Mouse (Mus musculus): ENCODE results near the gene Ttc19. TPM values are rescaled to one million over a fixed set of nuclear protein-coding genes. Genes with fewer than 3 reads are reported as not detected.

Gene Ttc19
- polyA plus RNA-seq, 1 experiment from 2014 or later = 10.1 TPM

DNA sequence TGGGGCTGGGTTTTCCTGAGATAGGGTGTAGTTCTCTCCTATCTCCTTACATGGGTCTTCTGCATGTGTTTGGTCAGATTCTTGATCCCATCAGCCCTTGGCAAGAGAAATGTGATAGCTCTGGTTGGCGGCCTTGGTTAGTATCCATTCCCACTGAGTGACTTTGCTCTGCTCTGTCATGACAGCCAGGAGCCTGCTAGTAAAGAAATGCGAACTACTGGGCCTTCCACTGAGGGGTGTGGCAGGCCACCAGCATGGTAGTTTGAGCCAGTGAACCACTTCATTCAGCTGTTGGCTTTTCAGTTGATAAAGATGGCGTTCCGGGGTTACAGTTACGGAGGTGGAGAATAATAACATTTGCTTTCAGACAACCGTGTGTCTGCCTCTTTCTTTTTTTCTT, 17.6 kb downstream of the Ttc19 start:
- no peaks in the 10 kb centered on the region for H3K4me1 ChIP-seq (ENCODE audit: insufficient read depth, low read depth, low read length)
- DNase-seq (ENCODE audit: low spot score) (no peak), ATAC-seq (no peak)
- no peak overlapping the region for H3K4me3 ChIP-seq (ENCODE audit: low read depth, low read length)
- H3K27ac ChIP-seq (ENCODE audit: low read length) = no peak overlapping the region
- TF ChIP-seq CTCF (IDR thresholded peaks at IDR 0.05) (no peak), EP300 (IDR thresholded peaks at IDR 0.05) (no peak)
- H3K9me3 ChIP-seq (ENCODE audit: low read length) = no peaks in the 10 kb centered on the region
- no peak overlapping the region for H3K4me2 ChIP-seq (replicated peaks; ENCODE audit: low read depth, low read length)
- H3K36me3 ChIP-seq (ENCODE audit: insufficient read depth, low read length) = peaks cover 5% of the 10 kb centered on the region; the same call in 1 of the 2 replicates
- H3K27me3 ChIP-seq (replicated peaks; ENCODE audit: insufficient read depth, low read length) = no peaks in the 10 kb centered on the region
- WGBS = 85% methylated on average over 6 of the region's 6 CpGs
- no peak overlapping the region for H3K9ac ChIP-seq (replicated peaks; ENCODE audit: low read depth)

DNA sequence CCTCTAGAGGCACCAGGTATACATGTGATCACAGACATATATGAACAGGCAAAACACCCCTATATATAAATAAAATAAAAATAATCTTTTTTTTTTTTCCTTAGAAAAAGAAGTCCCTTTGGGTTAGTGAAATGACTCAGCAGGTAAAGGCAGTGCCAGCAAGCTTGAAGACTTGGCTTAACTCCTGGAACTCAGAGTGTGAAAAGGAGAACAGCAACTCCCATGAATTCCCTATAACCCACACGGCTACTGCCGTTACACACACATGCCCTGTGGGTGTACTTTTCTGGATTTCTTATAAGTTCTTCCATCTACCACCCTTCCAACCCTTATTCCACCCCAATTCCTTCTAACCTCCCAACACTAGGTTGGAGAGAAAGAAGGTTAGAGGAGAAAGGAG, 24.6 kb downstream of the Ttc19 start:
- Histone ChIP-seq H3K4me1 (ENCODE audit: insufficient read depth, low read depth, low read length) (no peaks in the 10 kb centered on the region), H3K4me3 (ENCODE audit: low read depth, low read length) (no peak overlapping the region), H3K27ac (ENCODE audit: low read length) (no peak overlapping the region), H3K4me2 (replicated peaks; ENCODE audit: low read depth, low read length) (no peak overlapping the region), H3K9ac (replicated peaks; ENCODE audit: low read depth) (no peak overlapping the region), H3K9me3 (ENCODE audit: low read length) (no peaks in the 10 kb centered on the region), H3K36me3 (ENCODE audit: insufficient read depth, low read length) (no peaks in the 10 kb centered on the region), H3K27me3 (replicated peaks; ENCODE audit: insufficient read depth, low read length) (no peaks in the 10 kb centered on the region)
- TF ChIP-seq EP300 (IDR thresholded peaks at IDR 0.05) = no peak
- TF ChIP-seq CTCF (IDR thresholded peaks at IDR 0.05) = no peak
- WGBS = 82% methylated on average over 2 of the region's 2 CpGs
- ATAC-seq = no peak
- DNase-seq (ENCODE audit: low spot score) = no peak

DNA sequence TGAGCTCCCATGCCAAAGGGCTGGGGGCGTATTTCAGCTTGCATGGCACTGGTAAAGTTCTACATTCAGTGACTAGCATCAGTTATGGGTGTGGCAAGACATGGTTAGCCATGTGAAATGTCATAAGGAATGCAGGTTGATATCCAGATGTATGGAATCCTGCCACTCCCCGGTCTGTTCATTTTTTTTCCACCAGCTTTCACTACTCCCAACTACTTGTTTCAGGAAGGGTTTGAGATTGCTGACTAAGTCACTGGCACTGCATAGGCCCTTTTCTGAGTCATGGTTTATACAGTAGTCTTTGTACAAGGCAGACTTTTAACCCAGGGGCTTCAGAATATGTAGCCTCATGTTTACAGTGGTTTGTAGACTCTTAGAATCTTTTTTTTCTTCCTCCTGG, 28.0 kb downstream of the Ttc19 start:
- Histone ChIP-seq H3K4me1 (ENCODE audit: insufficient read depth, low read depth, low read length) (no peaks in the 10 kb centered on the region), H3K9me3 (ENCODE audit: low read length) (no peaks in the 10 kb centered on the region), H3K36me3 (ENCODE audit: insufficient read depth, low read length) (0 out of 2 replicates have a peak, but pooled peaks cover 7% of the 10 kb centered on the region), H3K4me2 (replicated peaks; ENCODE audit: low read depth, low read length) (no peak overlapping the region), H3K27ac (ENCODE audit: low read length) (no peak overlapping the region), H3K4me3 (ENCODE audit: low read depth, low read length) (no peak overlapping the region), H3K9ac (replicated peaks; ENCODE audit: low read depth) (no peak overlapping the region), H3K27me3 (replicated peaks; ENCODE audit: insufficient read depth, low read length) (no peaks in the 10 kb centered on the region)
- 93% methylated on average over 2 of the region's 2 CpGs for WGBS
- DNase-seq (ENCODE audit: low spot score) (peak; percentile 7), ATAC-seq (no peak)
- TF ChIP-seq EP300 (IDR thresholded peaks at IDR 0.05) (no peak), CTCF (IDR thresholded peaks at IDR 0.05) (no peak)

DNA sequence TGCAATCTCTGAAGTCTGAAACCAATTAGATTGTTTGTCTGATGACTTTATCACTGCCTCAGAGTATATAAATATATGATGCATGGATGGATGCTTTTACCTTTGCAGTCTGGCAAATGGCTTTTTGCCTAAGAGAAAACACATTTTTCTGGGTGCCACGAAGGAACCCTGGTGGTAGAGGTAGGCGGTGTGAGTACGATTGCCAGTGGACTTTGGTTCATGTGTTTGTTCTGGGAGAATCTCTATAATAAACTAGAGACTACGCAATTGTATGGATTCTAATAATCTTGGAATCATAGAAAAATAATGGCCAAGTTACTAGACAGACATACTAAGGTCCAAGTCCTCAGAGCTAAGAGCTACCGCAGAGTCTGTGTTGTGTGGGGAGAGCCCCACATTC, 33.7 kb downstream of the Ttc19 start:
- Histone ChIP-seq H3K36me3 (ENCODE audit: insufficient read depth, low read length) (peaks cover 25% of the 10 kb centered on the region), H3K4me1 (ENCODE audit: insufficient read depth, low read depth, low read length) (no peaks in the 10 kb centered on the region), H3K9ac (replicated peaks; ENCODE audit: low read depth) (no peak overlapping the region), H3K27me3 (replicated peaks; ENCODE audit: insufficient read depth, low read length) (no peaks in the 10 kb centered on the region), H3K4me3 (ENCODE audit: low read depth, low read length) (no peak overlapping the region), H3K27ac (ENCODE audit: low read length) (no peak overlapping the region), H3K9me3 (ENCODE audit: low read length) (no peaks in the 10 kb centered on the region), H3K4me2 (replicated peaks; ENCODE audit: low read depth, low read length) (no peak overlapping the region)
- DNase-seq (ENCODE audit: low spot score) = no peak
- ATAC-seq = no peak
- TF ChIP-seq CTCF (IDR thresholded peaks at IDR 0.05) = no peak
- no peak for TF ChIP-seq EP300 (IDR thresholded peaks at IDR 0.05)
- WGBS = 94% methylated on average over 5 of the region's 5 CpGs

DNA sequence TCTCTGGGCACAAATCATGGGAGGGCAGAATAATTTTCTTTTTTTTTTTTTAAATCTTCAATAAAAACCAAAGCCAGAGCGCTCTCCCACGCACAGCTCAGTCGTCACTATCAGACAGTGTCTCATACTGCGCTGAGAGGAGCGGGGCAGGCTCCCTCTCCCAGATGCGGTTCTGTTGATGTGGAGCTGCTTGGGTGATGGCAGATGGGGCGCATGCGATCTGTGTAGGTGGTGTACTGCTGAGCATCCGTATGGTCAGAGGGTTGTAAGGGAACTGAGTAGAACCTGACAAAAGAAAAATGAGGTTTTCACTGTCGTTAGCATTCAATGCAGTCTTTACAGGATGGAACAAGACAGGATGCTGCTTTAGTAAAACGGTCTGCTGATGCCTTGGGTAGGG, 36.5 kb downstream of the Ttc19 start:
- Histone ChIP-seq H3K4me3 (ENCODE audit: low read depth, low read length) (no peak overlapping the region), H3K4me1 (ENCODE audit: insufficient read depth, low read depth, low read length) (no peaks in the 10 kb centered on the region), H3K27me3 (replicated peaks; ENCODE audit: insufficient read depth, low read length) (no peaks in the 10 kb centered on the region), H3K9ac (replicated peaks; ENCODE audit: low read depth) (no peak overlapping the region), H3K27ac (ENCODE audit: low read length) (no peak overlapping the region), H3K4me2 (replicated peaks; ENCODE audit: low read depth, low read length) (no peak overlapping the region), H3K36me3 (ENCODE audit: insufficient read depth, low read length) (peaks cover 27% of the 10 kb centered on the region), H3K9me3 (ENCODE audit: low read length) (no peaks in the 10 kb centered on the region)
- TF ChIP-seq EP300 (IDR thresholded peaks at IDR 0.05) (no peak), CTCF (IDR thresholded peaks at IDR 0.05) (no peak)
- no peak for ATAC-seq
- WGBS = 78% methylated on average over 11 of the region's 11 CpGs
- DNase-seq (ENCODE audit: low spot score) = no peak

DNA sequence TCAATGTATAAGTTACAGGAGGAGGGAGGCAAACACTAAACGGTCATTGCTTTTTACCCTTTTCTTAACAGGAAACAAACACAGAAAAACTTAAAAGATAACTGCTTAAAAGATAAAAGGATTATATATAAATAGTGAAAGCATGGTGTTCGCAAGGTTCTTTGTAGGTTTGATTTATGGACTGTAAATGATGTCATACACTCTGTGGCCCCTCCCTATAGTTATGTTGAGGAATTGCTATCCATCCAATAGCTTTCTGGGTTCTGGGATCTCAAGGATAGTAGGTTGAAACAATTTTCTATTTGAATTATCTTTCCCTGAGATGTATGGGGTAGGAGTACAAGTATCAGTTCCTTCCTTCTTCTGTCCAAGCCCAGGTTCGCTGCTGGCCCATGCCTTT, 38.8 kb downstream of the Ttc19 start:
- H3K27ac ChIP-seq (ENCODE audit: low read length) = no peak overlapping the region
- peaks cover 39% of the 10 kb centered on the region for H3K36me3 ChIP-seq (ENCODE audit: insufficient read depth, low read length)
- DNase-seq (ENCODE audit: low spot score) (no peak), ATAC-seq (no peak)
- WGBS = 64% methylated on average over 3 of the region's 3 CpGs
- no peak overlapping the region for H3K4me2 ChIP-seq (replicated peaks; ENCODE audit: low read depth, low read length)
- no peak overlapping the region for H3K9ac ChIP-seq (replicated peaks; ENCODE audit: low read depth)
- TF ChIP-seq EP300 (IDR thresholded peaks at IDR 0.05) (no peak), CTCF (IDR thresholded peaks at IDR 0.05) (no peak)
- H3K9me3 ChIP-seq (ENCODE audit: low read length) = no peaks in the 10 kb centered on the region
- H3K4me3 ChIP-seq (ENCODE audit: low read depth, low read length) = no peak overlapping the region
- no peaks in the 10 kb centered on the region for H3K4me1 ChIP-seq (ENCODE audit: insufficient read depth, low read depth, low read length)
- no peaks in the 10 kb centered on the region for H3K27me3 ChIP-seq (replicated peaks; ENCODE audit: insufficient read depth, low read length)

DNA sequence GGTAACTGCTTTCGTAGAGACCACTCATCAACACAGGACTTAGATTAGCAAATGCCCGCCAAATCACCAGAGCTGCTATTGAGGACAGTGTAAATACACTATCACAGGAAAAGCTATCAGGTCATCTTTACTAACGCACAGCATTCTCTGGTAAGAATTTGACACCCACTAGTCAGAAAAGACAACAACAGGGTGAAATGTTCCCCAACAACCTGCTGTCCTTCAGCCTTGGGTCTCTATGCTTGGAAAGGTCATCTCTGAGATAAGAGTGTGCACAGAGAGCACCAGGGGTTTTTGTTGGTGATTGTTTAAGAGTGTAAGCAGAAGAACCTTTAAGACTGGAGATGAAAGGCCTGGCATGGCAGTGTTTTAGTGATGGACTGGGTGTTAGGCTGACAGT, 42.4 kb downstream of the Ttc19 start:
- 52% methylated on average over 3 of the region's 3 CpGs for WGBS
- TF ChIP-seq EP300 (IDR thresholded peaks at IDR 0.05) = no peak
- no peak for TF ChIP-seq CTCF (IDR thresholded peaks at IDR 0.05)
- H3K4me2 ChIP-seq (replicated peaks; ENCODE audit: low read depth, low read length) = no peak overlapping the region
- H3K4me3 ChIP-seq (ENCODE audit: low read depth, low read length) = no peak overlapping the region
- no peaks in the 10 kb centered on the region for H3K9me3 ChIP-seq (ENCODE audit: low read length)
- no peak for ATAC-seq
- no peak for DNase-seq (ENCODE audit: low spot score)
- H3K9ac ChIP-seq (replicated peaks; ENCODE audit: low read depth) = no peak overlapping the region
- peaks cover 56% of the 10 kb centered on the region for H3K36me3 ChIP-seq (ENCODE audit: insufficient read depth, low read length)
- H3K27ac ChIP-seq (ENCODE audit: low read length) = no peak overlapping the region
- no peaks in the 10 kb centered on the region for H3K27me3 ChIP-seq (replicated peaks; ENCODE audit: insufficient read depth, low read length)
- no peaks in the 10 kb centered on the region for H3K4me1 ChIP-seq (ENCODE audit: insufficient read depth, low read depth, low read length)

All from lung, postnatal 0 days (tissue).